Comparison of ENCODE assay signal across 20 mouse cellular contexts in genomic region chr11:69775716-69776115, GRCm38 (mm10). TPM values are rescaled to one million over a fixed set of nuclear protein-coding genes. Genes with fewer than 3 reads are reported as not detected.
DNase-seq lines count a peak whose midpoint lies in the region; TF ChIP-seq lines count a peak whose summit lies in the region.
"Had no signal": no experiment of that assay in that cellular context is flagged by ENCODE, and none has a peak within 500 bp of the region (broad histone marks: within the 10 kb centered on the region; RNA-seq: fewer than 3 reads in every experiment).

No protein-coding gene starts in this region.

- no peaks in the 10 kb centered on the region for H3K9me3 ChIP-seq in E14TG2a.4 (ENCODE audit: low read length)
- no peaks in the 10 kb centered on the region for H3K9me3 ChIP-seq in ES-E14 (ENCODE audit: control insufficient read depth, insufficient read depth, low read depth, low read length)
- H3K9me3 ChIP-seq: forebrain, embryonic 10.5 days; heart, embryonic 12.5 days; hindbrain, embryonic 10.5 days; neural tube, embryonic 15.5 days had no signal

- H3K27ac ChIP-seq in ES-E14 (ENCODE audit: insufficient read depth, low read depth, low read length, poor library complexity, severe bottlenecking): no peak overlapping the region
- H3K27ac ChIP-seq: hindbrain, embryonic 10.5 days; neural tube, embryonic 15.5 days had no signal

- in situ Hi-C loops in ES-E14 (cut with MboI; ENCODE audit: low sequenced_read_pairs in 2 of 2, unreplicated experiment in 2 of 2): no loop called here

- H3K36me3 ChIP-seq in E14TG2a.4 (ENCODE audit: insufficient read depth, low read length) (no peaks in the 10 kb centered on the region), ES-E14 (ENCODE audit: control insufficient read depth, insufficient read depth, low read length, poor library complexity, severe bottlenecking) (no peaks in the 10 kb centered on the region)
- H3K36me3 ChIP-seq: forebrain, embryonic 10.5 days had no signal

- no peak overlapping the region; the same call in 1 of the 2 replicates for H3K9ac ChIP-seq in ES-E14 (ENCODE audit: insufficient read depth, low read depth, low read length, poor library complexity, severe bottlenecking)
- H3K9ac ChIP-seq: neural tube, embryonic 15.5 days had no signal

- H3K27me3 ChIP-seq in E14TG2a.4 (ENCODE audit: insufficient read depth, low read length): peaks cover 49% of the 10 kb centered on the region
- H3K27me3 ChIP-seq: neural tube, embryonic 15.5 days had no signal

- intact Hi-C loops in left cerebral cortex, postnatal 4 days (cut with DNase I): no loop called here
- intact Hi-C loops in left cerebral cortex, postnatal 36 days (cut with DNase I): no loop called here

- H3K4me1 ChIP-seq in E14TG2a.4 (replicated peaks; ENCODE audit: low read depth, low read length) (peaks cover 60% of the 10 kb centered on the region), ES-E14 (ENCODE audit: control insufficient read depth in 2 of 2, insufficient read depth in 2 of 2, low read length in 2 of 2, poor library complexity in 1 of 2) (peaks cover 6 to 25% of the 10 kb centered on the region in 2 experiments; a peak in 2 of 4 replicates)
- H3K4me1 ChIP-seq: neural tube, embryonic 15.5 days had no signal

- H3K4me3 ChIP-seq in E14TG2a.4 (replicated peaks; ENCODE audit: low read length): peak overlapping the region; percentile 63
- H3K4me3 ChIP-seq in ES-E14 (ENCODE audit: insufficient read depth in 1 of 2, low read depth in 1 of 2, low read length in 2 of 2, poor library complexity in 1 of 2, severe bottlenecking in 1 of 2): peak overlapping the region; percentile 32 to 36; a peak in 3 of 4 replicates
- H3K4me3 ChIP-seq: heart, embryonic 12.5 days; hindbrain, embryonic 10.5 days; neural tube, embryonic 15.5 days had no signal

- DNase-seq in cerebellum, postnatal 14 days: peak; percentile 51 to 66
- DNase-seq in cerebellum, adult 11 months: no peak
- peak; percentile 69 for DNase-seq in left cerebral cortex, postnatal 4 days
- no peak for DNase-seq in left cerebral cortex, postnatal 36 days (ENCODE audit: low spot score in 2 of 2)
- DNase-seq in ES-E14 (ENCODE audit: low read depth, low spot score): no peak
- no peak for DNase-seq in layer of hippocampus, adult 18-20 months (ENCODE audit: low spot score in 2 of 2)
- DNase-seq: adrenal gland, postnatal 36 days; gastrocnemius, postnatal 10 days; heart, postnatal 10 days; right cerebral cortex, postnatal 25 days; thymus, postnatal 25 days had no signal

- TF ChIP-seq CTCF in E14TG2a.4 (conservative IDR thresholded peaks at IDR 0.05; ENCODE audit: low read length): no peak

TF ChIP-seq in ES-E14, 5 proteins besides CTCF, POLR2A, EP300 and RAD21:
- TF ChIP-seq MAFK (IDR thresholded peaks at IDR 0.05; ENCODE audit: insufficient read depth, low read depth, low read length) (no peak), CHD2 (IDR thresholded peaks at IDR 0.05; ENCODE audit: low read depth, low read length) (no peak), HCFC1 (IDR thresholded peaks at IDR 0.05; ENCODE audit: borderline replicate concordance, insufficient read depth, low read length) (no peak), ZNF384 (IDR thresholded peaks at IDR 0.05; ENCODE audit: low read depth, low read length) (no peak), ZC3H11A (IDR thresholded peaks at IDR 0.05; ENCODE audit: borderline replicate concordance, low read depth, low read length) (no peak)

RNA-seq across cellular contexts. Expression of gene Zbtb4, which starts 10.0 kb away (rescaled TPM):
- total RNA-seq in left cerebral cortex, postnatal 4 days (2021): 10 to 100 TPM; 47.9 to 52.5 TPM
- 100 to 1,000 TPM; 122 to 127 TPM for total RNA-seq in left cerebral cortex, postnatal 36 days (2021)
- 1.6 and 3.0 TPM in 2 replicates for total RNA-seq in ES-E14 (2012; rRNA removed)
- 100 to 1,000 TPM; 147 to 152 TPM for total RNA-seq in layer of hippocampus, adult 18-20 months (2021)

RNA-seq across cellular contexts. Expression of gene Slc35g3, which starts 13.9 kb away (rescaled TPM):
- not detected for total RNA-seq in left cerebral cortex, postnatal 4 days (2021)
- not detected for total RNA-seq in left cerebral cortex, postnatal 36 days (2021)
- total RNA-seq in ES-E14 (2012; rRNA removed): 0.22 and 0.48 TPM in 2 replicates
- not detected for total RNA-seq in layer of hippocampus, adult 18-20 months (2021)
- total RNA-seq: adrenal gland, adult 18-20 months; adrenal gland, postnatal 36 days; gastrocnemius, postnatal 10 days; granulocyte monocyte progenitor cell, adult 5-6 weeks; left cerebral cortex, adult 8-10 months; liver, adult 2 months had no signal

RNA-seq across cellular contexts. Expression of gene Polr2a, which starts 17.3 kb away (rescaled TPM):
- 10 to 100 TPM; 49.6 to 54.6 TPM for total RNA-seq in left cerebral cortex, postnatal 4 days (2021)
- 10 to 100 TPM; 53.5 to 59.7 TPM for total RNA-seq in left cerebral cortex, postnatal 36 days (2021)
- total RNA-seq in ES-E14 (2012; rRNA removed): 71.9 and 74.2 TPM in 2 replicates
- 10 to 100 TPM; 55.6 to 55.9 TPM for total RNA-seq in layer of hippocampus, adult 18-20 months (2021)

RNA-seq across cellular contexts. Expression of gene Chrnb1, which starts 20.0 kb away (rescaled TPM):
- total RNA-seq in left cerebral cortex, postnatal 4 days (2021): 1 to 10 TPM in 1 of 2 experiments, under 1 TPM in 1; 0.48 to 1.5 TPM
- under 1 TPM; 0.66 to 0.81 TPM for total RNA-seq in left cerebral cortex, postnatal 36 days (2021)
- total RNA-seq in ES-E14 (2012; rRNA removed): 3.8 and 5.7 TPM in 2 replicates
- 1 to 10 TPM in 1 of 2 experiments, under 1 TPM in 1; 0.52 to 1.0 TPM for total RNA-seq in layer of hippocampus, adult 18-20 months (2021)
- total RNA-seq: granulocyte monocyte progenitor cell, adult 5-6 weeks had no signal

RNA-seq across cellular contexts. Expression of gene Fgf11, which starts 25.9 kb away (rescaled TPM):
- total RNA-seq in left cerebral cortex, postnatal 4 days (2021): 10 to 100 TPM; 25.2 to 29.6 TPM
- total RNA-seq in left cerebral cortex, postnatal 36 days (2021): 10 to 100 TPM; 14.1 to 18.7 TPM
- 0.31 and 0.42 TPM in 2 replicates for total RNA-seq in ES-E14 (2012; rRNA removed)
- 10 to 100 TPM; 27.4 to 27.6 TPM for total RNA-seq in layer of hippocampus, adult 18-20 months (2021)

Comparison
In these comparisons a context has a peak if more than half of its experiments do, and no peak if none do; other contexts are left out.
1. DNase-seq: peak in cerebellum, postnatal 14 days (2 of 2) and left cerebral cortex, postnatal 4 days (single experiment); none in cerebellum, adult 11 months (single experiment), left cerebral cortex, postnatal 36 days (0 of 2), ES-E14 (single experiment) and layer of hippocampus, adult 18-20 months (0 of 2).
2. RNA of gene Zbtb4, which starts 10.0 kb away (total RNA-seq): 147 to 152 TPM in layer of hippocampus, adult 18-20 months, 122 to 127 TPM in left cerebral cortex, postnatal 36 days and 47.9 to 52.5 TPM in left cerebral cortex, postnatal 4 days; 1.6 to 3.0 TPM in ES-E14; every median in the first group is over 10 times any median in the second.